Mouse (Mus musculus) lung, postnatal 14 days (tissue): ENCODE data around the gene Zic1.

Source experiments
- DNase-seq: peaks from one replicate; pipeline ENCODE4 v3.0.0; 2021

Zic1 gene

GRCm38 (mm10) chr9:91366999-91367811 is 1.6 kb upstream of the Zic1 start:
- DNase-seq: no peak

DNA sequence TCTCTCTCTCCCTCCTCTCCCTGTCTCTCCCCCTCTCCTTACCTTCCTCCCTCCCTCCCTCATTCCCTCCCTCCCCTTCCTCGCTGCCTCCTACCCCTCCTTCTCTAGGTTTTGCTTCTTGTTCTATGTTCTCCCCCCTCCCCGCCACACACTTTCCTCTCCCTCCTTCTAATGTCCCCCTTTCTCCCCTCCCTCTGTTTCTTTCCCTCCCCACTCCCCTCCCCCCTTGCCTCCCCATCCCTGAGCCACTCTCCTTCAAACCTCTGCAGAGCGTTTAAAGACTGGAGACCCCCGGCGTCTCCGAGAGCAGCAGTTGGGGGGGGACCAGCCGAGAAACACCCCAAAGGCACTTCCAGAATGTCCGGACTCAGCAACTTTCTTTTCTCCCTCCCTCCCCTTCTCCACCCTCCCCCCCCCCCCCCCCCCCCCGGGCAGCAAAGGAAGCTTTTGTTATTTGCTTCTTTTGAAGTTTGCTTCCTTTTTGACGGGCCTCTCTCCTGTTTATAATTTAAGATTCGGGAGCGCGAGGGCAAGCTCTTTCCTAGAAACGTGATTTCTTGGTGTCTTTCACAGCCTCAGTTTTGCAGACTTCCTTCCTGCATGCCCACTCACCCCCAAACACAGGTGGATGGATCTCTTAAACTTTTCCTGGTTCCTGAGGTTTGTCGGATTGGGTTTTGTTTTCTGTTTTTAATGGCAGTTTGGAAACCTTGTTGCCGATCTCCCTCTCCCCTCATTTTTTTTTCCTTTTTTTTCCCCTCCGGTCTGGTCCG is 802 bp upstream of the Zic1 start:
- DNase-seq: no peak

DNA sequence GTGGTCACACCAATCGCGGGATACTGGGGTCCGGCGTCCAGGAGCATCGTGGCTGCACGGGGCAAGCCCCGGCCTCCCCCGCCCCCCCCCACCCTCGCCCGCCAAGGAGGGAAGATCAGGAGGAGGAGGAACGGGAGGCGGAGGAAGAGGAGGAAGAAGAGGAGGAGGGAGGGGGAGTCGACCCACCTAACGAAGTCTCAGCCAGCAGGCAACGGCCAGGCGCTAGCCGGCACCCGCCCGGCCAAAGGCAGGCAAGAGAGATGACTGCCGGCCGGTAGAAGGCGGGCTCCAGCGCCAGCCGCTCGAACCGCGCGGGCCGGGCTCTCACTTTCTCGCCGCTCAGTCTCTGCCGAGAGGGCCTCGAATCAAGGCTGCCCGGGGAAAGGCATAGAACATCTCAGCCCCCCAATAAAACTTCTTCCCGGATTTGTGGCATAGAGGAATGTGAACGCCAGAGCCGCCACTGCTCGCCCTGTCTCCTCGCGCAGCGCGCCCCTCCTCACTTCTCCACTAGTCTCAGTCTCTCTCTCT is 574 bp downstream of the Zic1 start:
- no peak for DNase-seq

DNA sequence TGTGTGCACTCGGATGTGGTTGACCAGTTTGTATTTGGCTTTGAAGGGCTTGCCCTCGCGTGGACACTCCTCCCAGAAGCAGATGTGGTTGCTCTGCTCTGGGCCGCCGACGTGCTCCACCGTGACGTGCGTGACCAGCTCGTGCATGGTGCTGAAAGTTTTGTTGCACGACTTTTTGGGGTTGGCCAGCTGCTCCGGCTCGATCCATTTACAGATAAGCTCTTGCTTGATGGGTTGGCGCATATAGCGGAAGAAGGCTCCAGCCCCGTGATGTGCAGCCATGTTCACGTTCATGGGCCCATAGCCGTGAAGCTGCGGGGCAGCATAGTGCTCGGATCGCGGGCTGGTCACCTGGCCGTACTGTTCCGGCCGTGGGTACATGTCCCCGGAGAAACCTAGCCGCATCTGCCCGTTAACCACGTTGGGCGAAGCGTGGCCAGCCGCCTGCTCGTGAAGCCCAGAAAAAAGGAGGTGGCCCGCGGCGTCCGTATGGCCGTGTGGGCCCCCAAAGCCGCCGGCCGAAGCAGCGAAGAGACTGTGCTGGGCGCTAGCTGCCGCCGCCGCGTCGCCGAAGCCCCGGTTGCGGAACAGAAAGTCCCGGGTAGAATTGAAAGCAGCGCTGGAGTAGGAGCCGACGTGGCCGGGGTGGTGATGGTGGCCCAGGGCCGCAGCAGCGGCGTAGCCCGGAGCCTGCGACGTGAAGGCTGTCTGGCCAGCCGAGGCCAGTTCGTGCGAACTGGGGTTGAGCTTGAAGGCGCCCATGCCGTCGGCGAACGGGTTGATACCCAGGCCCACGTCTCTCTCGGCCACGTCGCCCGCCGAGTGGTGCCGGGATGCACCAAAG is 1.3 kb downstream of the Zic1 start:
- DNase-seq: no peak

DNA sequence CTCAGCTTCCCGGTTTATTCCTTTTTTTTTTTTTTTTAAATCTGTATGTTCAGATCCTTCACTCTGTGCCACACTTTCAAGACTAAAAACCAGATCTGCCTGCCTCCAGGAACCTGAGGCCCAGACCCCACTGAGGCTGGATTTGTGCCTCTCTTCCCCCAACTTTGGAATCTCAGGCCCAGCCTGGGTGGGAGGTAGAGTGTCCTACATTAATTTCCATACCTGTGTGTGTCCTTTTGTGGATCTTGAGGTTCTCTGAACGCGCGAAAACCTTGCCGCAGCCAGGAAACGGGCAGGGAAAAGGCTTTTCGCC is 1.8 kb downstream of the Zic1 start:
- DNase-seq: no peak

GRCm38 (mm10) chr9:91363011-91363730 is 2.4 kb downstream of the Zic1 start:
- DNase-seq: no peak

DNA sequence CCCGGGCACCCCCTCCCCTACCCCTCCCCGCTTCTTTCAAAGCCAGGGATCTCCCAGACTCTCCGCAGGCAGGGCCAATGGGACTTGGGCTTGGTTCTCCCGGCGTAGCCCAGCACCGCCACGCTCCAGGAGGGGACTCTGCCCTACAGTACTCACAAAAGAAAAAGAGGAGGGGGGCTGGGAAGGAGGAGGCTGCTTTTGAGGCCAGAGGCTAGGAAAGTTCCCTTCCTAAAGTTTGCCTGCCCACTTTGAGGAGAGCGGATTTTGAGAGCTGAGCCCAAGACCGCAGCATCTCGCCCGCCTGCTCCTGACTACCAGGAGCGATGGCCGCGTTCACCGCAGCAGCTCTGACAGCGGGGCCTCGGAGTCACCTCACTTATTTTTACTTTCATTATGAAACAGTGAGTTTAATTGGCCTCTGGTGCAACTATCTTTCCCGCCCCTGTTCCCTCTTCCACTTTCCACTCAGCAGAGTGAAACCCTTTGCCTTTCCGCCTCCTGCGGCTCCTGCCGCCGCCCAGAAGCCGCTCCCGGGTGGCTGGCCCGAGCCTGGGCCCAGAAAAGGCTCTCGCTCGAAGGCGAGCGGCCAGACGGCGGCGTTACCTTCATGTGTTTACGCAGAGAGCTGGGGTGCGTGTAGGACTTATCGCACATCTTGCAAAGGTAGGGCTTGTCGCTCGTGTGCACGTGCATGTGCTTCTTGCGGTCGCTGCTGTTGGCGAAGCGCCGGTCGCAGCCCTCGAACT is 3.6 kb downstream of the Zic1 start, which contains the start of gene Zic4:
Gene Zic4 (plus strand): TSS at position 558 of the 746 bp plus-strand sequence.
- no peak for DNase-seq

DNA sequence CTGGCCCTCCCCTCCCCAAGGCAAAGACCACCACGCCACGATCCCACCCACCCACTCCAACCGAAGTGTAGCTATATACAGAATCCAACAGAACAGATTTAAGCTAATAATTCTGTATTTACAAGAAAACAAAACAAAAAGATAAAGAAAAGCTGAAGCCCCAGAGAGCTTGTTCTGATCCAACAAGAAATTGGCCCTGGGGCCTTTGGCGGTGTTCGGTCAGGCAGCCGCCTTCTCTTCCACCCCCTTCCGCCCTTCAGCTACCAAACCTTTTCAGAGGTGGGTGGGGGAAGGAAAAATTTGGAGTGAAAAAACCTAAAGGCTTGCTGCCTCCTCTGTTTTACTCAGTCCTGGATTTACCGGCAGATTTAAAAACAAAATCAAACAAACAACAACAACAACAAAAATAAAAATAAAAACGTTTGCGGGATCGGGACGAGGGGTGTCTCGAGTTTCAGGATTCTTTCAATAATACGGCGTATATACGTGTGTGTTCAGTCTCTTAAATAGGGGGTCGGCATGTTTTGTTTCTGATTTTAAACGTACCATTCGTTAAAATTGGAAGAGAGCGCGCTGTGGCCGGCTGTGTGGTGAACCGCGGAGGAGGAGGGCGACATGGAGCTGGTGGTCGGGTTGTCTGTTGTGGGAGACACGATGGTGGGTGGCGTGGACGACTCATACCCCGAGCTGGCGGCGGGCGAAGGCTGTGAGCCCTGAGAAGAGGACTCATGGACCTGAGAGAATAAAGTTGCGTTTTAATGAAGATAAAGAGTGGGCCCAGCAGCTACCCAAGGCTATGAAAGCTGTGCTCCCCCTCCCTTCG is 4.4 kb downstream of the Zic1 start:
- DNase-seq: no peak

DNA sequence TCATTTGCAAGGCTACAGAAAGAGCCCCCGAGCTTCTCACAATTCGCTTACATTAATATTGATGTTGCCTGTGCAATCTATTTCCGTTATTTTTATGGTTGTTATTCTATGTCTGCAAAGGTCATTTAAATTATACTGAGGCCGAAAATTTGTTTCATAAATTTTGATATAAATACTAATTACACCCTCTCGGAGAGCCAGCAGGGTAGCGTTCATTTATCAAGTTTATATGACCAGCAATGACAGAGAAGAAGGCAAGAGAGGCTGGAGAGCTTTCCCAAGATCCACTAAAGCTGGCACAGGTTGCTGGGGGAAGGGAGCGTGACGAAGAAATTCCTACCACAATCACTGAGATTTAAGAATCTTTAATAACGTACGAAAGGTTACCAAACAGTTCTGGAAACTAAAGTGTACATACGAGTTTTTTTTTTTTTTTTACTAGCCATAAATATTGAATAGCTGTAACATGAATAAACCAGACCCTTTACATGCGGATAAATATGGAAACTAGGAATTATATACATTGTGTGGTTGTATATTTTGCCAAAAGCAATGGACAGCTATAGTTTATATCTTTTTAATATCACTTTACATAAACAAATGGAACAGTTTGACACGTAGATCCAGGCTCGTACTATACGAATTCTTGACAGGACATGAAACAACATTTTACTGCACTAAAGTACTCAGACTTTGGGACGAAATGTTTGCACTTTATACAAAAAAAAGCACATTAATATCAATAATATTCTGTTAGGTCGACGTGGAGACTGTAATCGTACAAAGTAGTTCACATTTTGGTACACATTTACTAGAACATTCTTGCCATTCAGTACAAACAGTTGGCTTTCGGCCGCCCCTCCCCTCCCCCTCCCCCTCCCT is 5.2 kb downstream of the Zic1 start:
- DNase-seq: no peak

DNA sequence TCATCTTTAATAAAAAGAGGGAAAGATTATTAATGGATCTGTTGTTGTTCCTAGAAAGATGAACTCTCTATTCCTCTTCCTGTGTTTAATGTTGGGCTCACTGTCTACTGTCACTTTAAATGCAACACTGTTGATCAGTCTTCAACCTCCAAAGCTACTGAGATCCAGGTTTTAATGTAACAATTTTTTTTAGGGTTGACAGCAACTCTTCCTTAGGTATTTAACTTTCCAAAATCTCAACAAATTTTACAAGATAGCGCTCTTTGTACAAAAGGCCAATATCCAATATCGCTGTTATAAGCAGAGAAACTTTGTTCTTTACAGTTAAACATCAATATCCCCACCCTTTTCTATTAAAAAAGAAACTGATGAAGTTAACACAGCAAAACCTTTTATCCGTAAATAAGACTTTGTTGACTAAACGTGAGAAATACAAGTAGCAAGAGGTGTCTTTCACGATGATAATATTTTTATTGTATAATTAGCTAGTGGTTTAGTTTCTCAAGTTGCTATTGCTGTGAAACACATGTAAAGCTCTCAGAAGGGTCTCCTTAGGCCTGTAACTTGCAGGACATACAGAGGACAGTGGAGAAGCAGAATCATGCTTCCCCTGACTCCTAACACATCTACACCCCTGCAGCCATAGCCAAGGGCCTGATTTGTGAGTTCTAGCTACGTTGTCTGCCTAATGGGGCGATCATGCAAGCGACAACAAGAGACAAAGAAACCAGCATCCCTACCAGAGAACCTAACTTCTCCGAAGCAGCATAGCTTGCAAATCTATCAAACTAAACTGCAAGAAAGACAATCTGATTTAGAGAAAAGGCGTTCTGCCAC is 6.5 kb downstream of the Zic1 start:
- no peak for DNase-seq

DNA sequence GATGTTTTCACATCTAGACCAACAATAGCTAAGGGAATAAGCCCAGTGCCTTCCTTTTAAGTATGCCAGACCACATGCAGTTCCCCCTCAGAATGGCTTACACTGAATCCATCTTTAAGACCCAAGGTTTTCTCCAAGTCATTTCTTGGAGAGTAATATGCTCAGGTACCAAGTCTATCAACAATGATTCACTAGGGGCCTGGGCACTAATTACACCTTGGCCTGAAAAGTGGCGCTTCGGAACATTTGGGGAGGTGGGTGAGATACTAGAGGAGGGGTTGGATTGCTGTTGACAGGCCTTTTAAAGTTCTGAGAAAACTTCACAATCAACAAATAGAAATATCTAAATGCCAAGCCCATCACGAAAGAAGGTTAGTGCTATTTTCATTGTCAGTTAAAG is 8.3 kb downstream of the Zic1 start:
- no peak for DNase-seq

GRCm38 (mm10) chr9:91356353-91356740 is 9.3 kb downstream of the Zic1 start:
- DNase-seq: no peak

DNA sequence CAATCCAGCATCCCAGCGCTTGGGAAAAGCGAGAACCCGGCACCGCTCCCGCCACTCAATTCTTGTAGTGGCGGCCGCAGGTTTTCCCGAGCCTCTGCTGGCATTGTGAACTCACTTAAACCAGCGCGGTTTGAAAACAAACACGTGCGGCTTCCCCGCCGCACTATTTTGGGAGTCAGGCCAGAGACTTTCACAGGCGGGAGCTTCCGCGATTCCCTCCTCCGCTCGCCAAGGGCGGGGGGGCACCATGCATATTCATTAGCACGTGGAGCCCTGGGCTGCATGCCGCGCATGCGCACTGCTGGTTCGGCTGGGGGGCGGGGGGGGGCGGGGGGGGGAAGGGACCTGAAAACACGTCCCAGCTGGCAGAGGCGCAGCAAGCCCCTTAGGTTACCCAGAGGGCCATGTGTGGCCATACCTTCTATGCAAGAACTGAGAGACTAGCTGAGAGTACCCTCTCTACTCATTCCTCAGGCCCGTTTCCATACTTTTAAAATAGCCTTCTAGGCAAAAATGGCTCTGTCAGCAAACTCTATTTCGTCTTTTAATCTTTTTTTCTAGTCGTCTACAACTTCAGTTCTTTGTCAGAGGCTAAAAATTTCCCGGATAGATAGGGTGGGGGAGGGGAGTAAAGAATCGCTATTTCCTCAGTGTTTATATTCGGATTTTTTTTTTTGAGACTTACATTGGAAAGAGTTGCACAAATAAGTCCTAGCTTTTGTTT is 9.8 kb downstream of the Zic1 start:
- no peak for DNase-seq

GRCm38 (mm10) chr9:91355270-91355589 is 10.4 kb downstream of the Zic1 start:
- DNase-seq: no peak

DNA sequence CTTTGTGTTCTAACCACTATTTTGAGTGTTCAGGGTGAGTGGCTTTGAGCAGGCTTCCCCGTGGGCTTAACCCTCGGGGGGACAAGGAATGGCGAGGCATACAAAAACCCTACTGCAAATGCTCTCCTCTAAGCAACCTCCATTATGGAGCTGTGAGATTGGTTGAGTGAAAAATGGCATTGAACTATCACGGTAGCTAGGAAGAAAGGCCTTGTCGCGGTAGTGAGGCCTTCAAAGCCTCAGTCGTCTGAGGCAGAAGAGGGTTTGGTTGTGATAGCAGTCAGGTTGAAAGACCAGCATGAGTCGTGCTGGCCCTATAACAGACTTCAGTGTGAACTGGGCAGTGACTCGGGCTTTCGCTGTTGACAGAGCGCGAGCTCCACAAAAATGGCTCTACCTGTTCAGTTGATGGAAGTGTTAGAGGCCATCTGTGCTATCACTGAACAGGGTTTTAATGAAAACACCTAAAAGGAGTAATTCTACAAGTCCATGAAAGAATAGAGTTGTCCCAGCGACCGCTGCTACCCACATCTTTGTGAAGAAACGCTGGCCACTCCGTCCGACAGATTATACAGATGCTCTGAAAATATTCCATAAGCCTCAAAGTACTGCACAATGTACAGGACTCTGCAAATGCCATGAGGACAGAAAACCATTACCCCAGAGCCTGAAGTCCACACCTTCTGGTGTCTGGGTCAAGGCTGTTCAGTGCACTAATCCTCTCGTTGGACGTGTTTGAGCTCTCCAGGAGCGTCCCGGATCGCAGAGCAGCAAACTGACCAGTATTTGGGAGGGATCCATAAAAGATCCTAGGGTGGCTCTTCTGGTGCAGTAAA is 11.0 kb downstream of the Zic1 start:
- DNase-seq: no peak

GRCm38 (mm10) chr9:91353551-91354433 is 11.8 kb downstream of the Zic1 start:
- DNase-seq: no peak
